Mouse (Mus musculus) liver, embryonic 12.5 days (tissue): ENCODE measurements at regions not wholly inside any gene's neighbourhood (a gene's known extent, or its start where the extent isn't known, plus 50 kb on each side); places are given as distances from the start of the nearest gene placed in this dataset.

Experiments
- ATAC-seq: fragments of 200-750 bp; cut with Nextera tagmentation; 2 replicates; pipeline ENCODE4 v1.8.0; 2017; ENCODE audit warnings: moderate number of reproducible peaks, mild to moderate bottlenecking, moderate library complexity
- H3K27ac ChIP-seq: fragments of 300-500 bp; sonication (generic); 2 replicates; pipeline ENCODE4 v1.5.1; 2016; ENCODE audit warnings: mild to moderate bottlenecking
- H3K27me3 ChIP-seq: fragments of 300-500 bp; sonication (generic); replicated peaks from 2 replicates; pipeline ENCODE4 v1.6.1; 2016; ENCODE audit warnings: mild to moderate bottlenecking, moderate library complexity
- H3K36me3 ChIP-seq: fragments of 300-500 bp; sonication (generic); 2 replicates; pipeline ENCODE4 v1.6.1; 2016; ENCODE audit warnings: mild to moderate bottlenecking, moderate library complexity
- H3K4me1 ChIP-seq: fragments of 300-500 bp; sonication (generic); 2 replicates; pipeline ENCODE4 v1.6.1; 2016
- H3K4me2 ChIP-seq: fragments of 300-500 bp; sonication (generic); 2 replicates; pipeline ENCODE4 v1.6.1; 2016; ENCODE audit warnings: mild to moderate bottlenecking, moderate library complexity
- H3K4me3 ChIP-seq: fragments of 300-500 bp; sonication (generic); 2 replicates; pipeline ENCODE4 v1.5.1; 2016; ENCODE audit warnings: mild to moderate bottlenecking, moderate library complexity
- H3K9ac ChIP-seq: fragments of 300-500 bp; sonication (generic); 2 replicates; pipeline ENCODE4 v1.6.1; 2016; ENCODE audit warnings: mild to moderate bottlenecking, moderate library complexity
- H3K9me3 ChIP-seq: fragments of 300-500 bp; sonication (generic); replicated peaks from 2 replicates; pipeline ENCODE4 v1.6.1; 2016; ENCODE audit warnings: mild to moderate bottlenecking, moderate library complexity
- WGBS: fragments of 180-500 bp; shearing (Covaris S2); methylation state at CpG from one replicate; pipeline ENCODE4 v1.1.7; 2016; ENCODE audit not compliant: insufficient replicate concordance; 5-methylcytosine and 5-hydroxymethylcytosine counted together

- Histone ChIP-seq H3K27ac (no peak overlapping the region), H3K4me1 (no peaks in the 10 kb centered on the region), H3K36me3 (no peaks in the 10 kb centered on the region), H3K4me2 (no peak overlapping the region), H3K4me3 (no peak overlapping the region), H3K27me3 (no peaks in the 10 kb centered on the region), H3K9me3 (no peaks in the 10 kb centered on the region), H3K9ac (no peak overlapping the region)
- no peak for ATAC-seq
- WGBS = 56% methylated on average over 2 of the region's 2 CpGs
Measured at GRCm38 (mm10) chr13:35345507-35346129, 314.0 kb upstream of the Cdyl start.

GRCm38 (mm10) chr13:35348283-35348682 is 311.4 kb upstream of the Cdyl start:
- Histone ChIP-seq H3K4me3 (no peak overlapping the region), H3K9me3 (no peaks in the 10 kb centered on the region), H3K9ac (no peak overlapping the region), H3K27ac (no peak overlapping the region), H3K4me1 (no peaks in the 10 kb centered on the region), H3K4me2 (no peak overlapping the region), H3K36me3 (no peaks in the 10 kb centered on the region), H3K27me3 (no peaks in the 10 kb centered on the region)
- WGBS = 71% methylated on average over 3 of the region's 3 CpGs
- ATAC-seq = no peak

- WGBS = 65% methylated on average over 3 of the region's 3 CpGs
- Histone ChIP-seq H3K4me2 (no peak overlapping the region), H3K36me3 (no peaks in the 10 kb centered on the region), H3K27ac (no peak overlapping the region), H3K27me3 (no peaks in the 10 kb centered on the region), H3K4me3 (no peak overlapping the region), H3K9me3 (no peaks in the 10 kb centered on the region), H3K9ac (no peak overlapping the region), H3K4me1 (no peaks in the 10 kb centered on the region)
- ATAC-seq = no peak
Measured at GRCm38 (mm10) chr13:35359345-35359744, 300.3 kb upstream of the Cdyl start.

- Histone ChIP-seq H3K4me1 (no peaks in the 10 kb centered on the region), H3K9ac (no peak overlapping the region), H3K9me3 (no peaks in the 10 kb centered on the region), H3K27me3 (no peaks in the 10 kb centered on the region), H3K27ac (no peak overlapping the region), H3K4me2 (no peak overlapping the region), H3K36me3 (no peaks in the 10 kb centered on the region), H3K4me3 (no peak overlapping the region)
- 72% methylated on average over 2 of the region's 2 CpGs for WGBS
- ATAC-seq = no peak
Measured at GRCm38 (mm10) chr13:35377487-35377886, 282.1 kb upstream of the Cdyl start.

GRCm38 (mm10) chr13:35379500-35379899 is 280.1 kb upstream of the Cdyl start:
- ATAC-seq = no peak
- Histone ChIP-seq H3K9ac (no peak overlapping the region), H3K4me1 (peaks cover 5% of the 10 kb centered on the region; the same call in 1 of the 2 replicates), H3K9me3 (no peaks in the 10 kb centered on the region), H3K4me2 (no peak overlapping the region), H3K27ac (no peak overlapping the region), H3K4me3 (no peak overlapping the region), H3K27me3 (no peaks in the 10 kb centered on the region), H3K36me3 (no peaks in the 10 kb centered on the region)
- 45% methylated on average over 2 of the region's 2 CpGs for WGBS

- Histone ChIP-seq H3K36me3 (no peaks in the 10 kb centered on the region), H3K9ac (no peak overlapping the region), H3K4me2 (no peak overlapping the region), H3K27me3 (no peaks in the 10 kb centered on the region), H3K27ac (no peak overlapping the region), H3K4me1 (peaks cover 5% of the 10 kb centered on the region; the same call in 1 of the 2 replicates), H3K9me3 (no peaks in the 10 kb centered on the region), H3K4me3 (no peak overlapping the region)
- ATAC-seq = no peak
- 51% methylated on average over 3 of the region's 3 CpGs for WGBS
Measured at GRCm38 (mm10) chr13:35380224-35381009, 279.2 kb upstream of the Cdyl start.

GRCm38 (mm10) chr13:35381641-35382040 is 278.0 kb upstream of the Cdyl start:
- H3K4me3 ChIP-seq = no peak overlapping the region
- H3K27ac ChIP-seq = no peak overlapping the region
- H3K27me3 ChIP-seq = no peaks in the 10 kb centered on the region
- no peaks in the 10 kb centered on the region for H3K9me3 ChIP-seq
- WGBS = 53% methylated on average over 2 of the region's 2 CpGs
- H3K9ac ChIP-seq = no peak overlapping the region
- H3K4me2 ChIP-seq = no peak overlapping the region
- peaks cover 5% of the 10 kb centered on the region; the same call in 1 of the 2 replicates for H3K4me1 ChIP-seq
- ATAC-seq = no peak
- no peaks in the 10 kb centered on the region for H3K36me3 ChIP-seq

- no peaks in the 10 kb centered on the region for H3K27me3 ChIP-seq
- no peaks in the 10 kb centered on the region for H3K9me3 ChIP-seq
- peak overlapping the region; percentile 23; the same call in 1 of the 2 replicates for H3K4me2 ChIP-seq
- no peaks in the 10 kb centered on the region for H3K36me3 ChIP-seq
- ATAC-seq = no peak
- H3K4me3 ChIP-seq = no peak overlapping the region
- peaks cover 5% of the 10 kb centered on the region; the same call in 1 of the 2 replicates for H3K4me1 ChIP-seq
- H3K9ac ChIP-seq = no peak overlapping the region
- 21% methylated on average over 12 of the region's 12 CpGs for WGBS
- no peak overlapping the region for H3K27ac ChIP-seq
Measured at GRCm38 (mm10) chr13:35383000-35383623, 276.5 kb upstream of the Cdyl start.

GRCm38 (mm10) chr13:35383624-35384018 is 276.0 kb upstream of the Cdyl start:
- ATAC-seq = no peak

GRCm38 (mm10) chr13:35388380-35388779 is 271.3 kb upstream of the Cdyl start:
- no peak for ATAC-seq
- no peaks in the 10 kb centered on the region for H3K27me3 ChIP-seq
- 17% methylated on average over 1 of the region's 1 CpGs for WGBS

More at GRCm38 (mm10) chr13:35383624-35384018, 276.0 kb upstream of the Cdyl start:
- Histone ChIP-seq H3K9ac (no peak overlapping the region), H3K27me3 (no peaks in the 10 kb centered on the region), H3K36me3 (no peaks in the 10 kb centered on the region), H3K4me2 (no peak overlapping the region), H3K4me1 (peaks cover 5% of the 10 kb centered on the region; the same call in 1 of the 2 replicates), H3K27ac (no peak overlapping the region), H3K9me3 (no peaks in the 10 kb centered on the region), H3K4me3 (no peak overlapping the region)
- WGBS = 55% methylated on average over 8 of the region's 8 CpGs

GRCm38 (mm10) chr13:35389781-35390525 is 269.7 kb upstream of the Cdyl start:
- Histone ChIP-seq H3K9ac (no peak overlapping the region), H3K27me3 (no peaks in the 10 kb centered on the region), H3K9me3 (no peaks in the 10 kb centered on the region), H3K27ac (no peak overlapping the region), H3K4me3 (no peak overlapping the region), H3K4me1 (0 out of 2 replicates have a peak, but pooled peaks cover 3% of the 10 kb centered on the region), H3K4me2 (no peak overlapping the region), H3K36me3 (no peaks in the 10 kb centered on the region)
- WGBS = 61% methylated on average over 6 of the region's 6 CpGs
- ATAC-seq = no peak

More at GRCm38 (mm10) chr13:35388380-35388779, 271.3 kb upstream of the Cdyl start:
- Histone ChIP-seq H3K9ac (no peak overlapping the region), H3K9me3 (no peaks in the 10 kb centered on the region), H3K36me3 (no peaks in the 10 kb centered on the region), H3K4me2 (no peak overlapping the region), H3K27ac (no peak overlapping the region), H3K4me3 (no peak overlapping the region), H3K4me1 (peaks cover 4% of the 10 kb centered on the region; the same call in 1 of the 2 replicates)
